Mouse (Mus musculus) granulocyte monocyte progenitor cell, adult 5-6 weeks (primary cell): ENCODE measurements around the gene Ankrd60. TPM values are rescaled to one million over a fixed set of nuclear protein-coding genes. Genes with fewer than 3 reads are reported as not detected.

Source experiments
- ATAC-seq: replicated peaks from 2 replicates; pipeline ENCODE4 v1.8.0; 2016; ENCODE audit warnings: mild to moderate bottlenecking, moderate TSS enrichment, inconsistent platforms; ENCODE audit not compliant: poor library complexity, severe bottlenecking
- total RNA-seq, 2 experiments: library from RNA; stranded (forward) in 1 of 2; stranded (reverse) in 1 of 2; fragments of 200-712, 200-1000 nt in 1 of 2; fragments of >200 nt in 1 of 2; fragmentation: Nextera tagmentation in 1 of 2; gene quantifications; 2 replicates each; pipeline ENCODE4 v1.2.3; 2014 to 2017

The Ankrd60 gene
- total RNA-seq, 2 experiments from 2014 or later, result not detected

- no peak for ATAC-seq
Observed at GRCm38 (mm10) chr2:173532711-173533462, 45.3 kb downstream of the Ankrd60 start.

GRCm38 (mm10) chr2:173528493-173528892 is 49.7 kb downstream of the Ankrd60 start:
- peak; percentile 80 for ATAC-seq

GRCm38 (mm10) chr2:173522376-173522775 is 55.8 kb downstream of the Ankrd60 start, which contains the start of gene 1700021F07Rik:
Gene 1700021F07Rik (plus strand): TSS chr2:173522586.
- no peak for ATAC-seq

Other genes with a start within 250 kb of the Ankrd60 start
- not detected in 2 replicates for gene 1700021F07Rik, start 55.8 kb downstream of the Ankrd60 start, total RNA-seq (2014; fragmentation: Nextera tagmentation)
- gene 1700021F07Rik, start 55.8 kb downstream of the Ankrd60 start, total RNA-seq (2017), result not detected in 2 replicates
- gene Rab22a, start 81.4 kb upstream of the Ankrd60 start, total RNA-seq (2014; fragmentation: Nextera tagmentation), result 9.0 and 9.6 TPM in 2 replicates
- gene Rab22a, start 81.4 kb upstream of the Ankrd60 start, total RNA-seq (2017), result 5.5 and 5.9 TPM in 2 replicates
- not detected in 2 replicates for gene 1700010B08Rik, start 141.1 kb upstream of the Ankrd60 start, total RNA-seq (2014; fragmentation: Nextera tagmentation)
- gene 1700010B08Rik, start 141.1 kb upstream of the Ankrd60 start, total RNA-seq (2017), result not detected in 2 replicates
- 8.7 and 19.3 TPM in 2 replicates for gene Vapb, start 159.1 kb upstream of the Ankrd60 start, total RNA-seq (2014; fragmentation: Nextera tagmentation)
- gene Vapb, start 159.1 kb upstream of the Ankrd60 start, total RNA-seq (2017), result 62.4 and 90.0 TPM in 2 replicates